Mouse (Mus musculus) cortical plate, adult 2 months (tissue): ENCODE data around the gene Cpne4.

Source experiments
- CTCF ChIP-seq: fragments of 200-500 bp; IDR thresholded peaks from 2 replicates; pipeline ENCODE4 v1.5.1; 2011; ENCODE audit warnings: mild to moderate bottlenecking, control low read depth, low read length; ENCODE audit not compliant: insufficient read depth; ENCODE audit errors: extremely low read depth
- POLR2A ChIP-seq: fragments of 200-500 bp; IDR thresholded peaks from 2 replicates; pipeline ENCODE4 v1.6.1; 2011; ENCODE audit warnings: mild to moderate bottlenecking, low read length, control low read depth; ENCODE audit not compliant: insufficient read depth; ENCODE audit errors: extremely low read depth

DNA sequence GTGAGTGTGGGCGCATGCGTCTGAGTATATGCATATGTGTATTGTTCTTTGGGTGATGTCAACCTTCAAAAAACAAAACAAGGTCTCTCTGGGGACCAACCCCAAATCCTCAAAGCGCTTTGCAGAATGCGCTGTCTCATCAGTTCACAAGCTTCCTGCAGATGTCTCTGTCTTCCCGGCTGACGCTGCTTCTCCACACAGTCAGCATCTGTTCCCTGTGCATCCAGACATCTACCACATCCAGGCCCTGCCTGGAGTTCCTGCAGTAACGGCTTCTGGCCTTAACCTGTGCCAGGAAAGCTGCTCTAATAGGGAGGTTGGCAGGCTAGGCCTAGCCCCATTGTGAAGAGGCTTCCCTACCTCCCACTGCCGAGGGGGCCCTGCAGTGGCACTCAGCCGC, 381.7 kb downstream of the Cpne4 start:
- TF ChIP-seq CTCF (no peak), POLR2A (no peak)
